Mouse (Mus musculus) megakaryocyte-erythroid progenitor cell, adult 5-6 weeks (primary cell): ENCODE measurements at regions not wholly inside any gene's neighbourhood (a gene's known extent, or its start where the extent isn't known, plus 50 kb on each side); places are given as distances from the start of the nearest gene placed in this dataset.

ENCODE experiments used
- ATAC-seq: replicated peaks from 2 replicates; pipeline ENCODE4 v1.8.0; 2016; ENCODE audit warnings: mild to moderate bottlenecking, inconsistent platforms; ENCODE audit not compliant: severe bottlenecking, poor library complexity, low FRiP score, low TSS enrichment

DNA sequence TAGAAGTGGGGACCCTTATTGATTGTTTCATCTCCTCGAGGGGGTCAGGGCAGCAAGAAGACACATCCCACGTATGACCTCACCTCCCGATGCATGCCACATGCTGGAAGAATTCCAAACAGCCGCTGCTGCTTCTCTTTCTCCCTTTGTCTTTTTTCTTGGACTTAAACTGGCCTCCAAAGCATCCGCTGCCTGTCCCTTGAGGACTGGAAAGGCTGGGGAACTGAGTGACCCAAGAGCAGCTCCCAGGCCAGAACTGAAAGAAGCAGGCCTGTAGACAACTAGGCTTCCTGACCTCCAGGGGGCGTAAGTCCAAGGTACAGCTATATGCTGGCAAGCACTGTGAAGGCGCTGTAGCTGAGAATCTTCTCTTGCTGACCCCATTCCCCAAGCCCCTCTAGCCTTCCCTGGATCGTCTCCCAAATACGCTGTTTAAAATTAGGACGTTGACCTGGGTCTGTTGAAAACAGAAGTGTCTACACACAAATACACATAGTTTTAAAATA is 219.8 kb upstream of the Mocs1 start:
- ATAC-seq, result no peak

DNA sequence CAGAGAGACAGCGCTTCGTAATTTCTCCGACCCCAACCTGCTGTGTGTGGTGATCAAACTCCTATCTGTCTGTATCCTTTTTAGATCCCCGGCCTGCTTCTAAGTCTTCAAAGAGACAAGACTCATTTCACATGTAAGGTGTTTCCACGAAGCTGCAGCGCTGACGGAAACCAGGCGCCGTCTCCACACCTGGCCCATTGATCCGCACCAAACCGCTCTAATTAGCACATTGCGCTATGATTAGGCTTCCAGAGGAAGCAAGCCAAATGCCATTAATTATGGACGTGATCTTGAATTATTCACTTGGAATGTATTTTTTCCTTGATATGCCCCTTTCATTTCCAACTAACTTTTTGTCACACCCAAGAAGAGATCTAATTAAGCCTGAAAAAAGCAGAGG is 215.2 kb upstream of the Mocs1 start:
- ATAC-seq, result no peak

DNA sequence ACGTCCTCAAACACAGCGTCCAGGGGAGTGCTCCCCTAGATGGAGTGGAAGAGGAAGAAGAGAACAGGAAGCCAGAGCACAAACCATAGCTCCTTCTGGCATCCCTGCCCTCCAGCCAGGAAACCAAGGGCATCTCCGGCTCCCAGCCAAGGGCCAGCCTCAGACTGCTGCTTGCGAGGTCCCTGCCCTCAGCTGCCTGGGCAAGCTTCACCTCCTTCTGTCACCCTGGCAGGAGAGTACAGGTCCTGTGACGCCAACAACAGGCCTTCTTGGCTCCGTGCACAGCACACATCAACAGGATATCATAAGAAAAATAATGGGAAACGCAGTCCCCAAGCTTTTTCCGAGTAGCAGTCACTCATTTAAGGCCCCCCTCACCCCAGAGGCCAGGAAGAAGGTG is 212.9 kb upstream of the Mocs1 start:
- no peak for ATAC-seq

DNA sequence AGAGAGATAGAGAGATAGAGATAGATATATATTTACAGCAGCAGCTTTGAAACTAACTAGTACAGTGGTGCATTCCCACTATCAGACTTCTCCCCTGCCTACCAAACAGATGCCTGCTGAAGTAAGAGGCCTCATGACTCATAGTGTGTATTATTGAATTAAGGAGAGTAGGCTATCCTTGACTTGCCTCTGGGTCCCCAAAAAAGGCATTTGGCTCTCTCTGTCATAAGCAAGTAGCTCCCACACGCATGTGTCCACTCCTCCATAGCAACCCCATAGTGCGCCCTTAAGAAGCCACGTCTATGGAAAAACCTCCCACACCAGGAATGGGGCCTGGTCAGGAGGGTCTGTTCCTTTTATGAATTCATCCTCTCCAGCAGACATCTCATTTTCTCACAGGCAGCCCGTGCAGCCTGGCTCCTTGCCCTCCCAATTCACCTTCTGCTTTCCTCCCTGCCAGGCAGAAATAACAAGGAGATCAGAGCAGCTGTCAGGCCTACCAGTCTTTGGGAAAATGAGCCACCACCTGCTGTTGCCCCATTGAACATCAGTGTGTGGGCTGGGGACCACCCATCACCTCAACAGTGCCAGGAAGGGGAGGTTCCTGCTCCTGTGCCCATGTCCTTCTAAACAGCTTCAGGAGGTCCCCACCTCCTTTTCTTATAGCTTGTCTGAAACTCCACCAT is 208.5 kb upstream of the Mocs1 start:
- ATAC-seq, result no peak

DNA sequence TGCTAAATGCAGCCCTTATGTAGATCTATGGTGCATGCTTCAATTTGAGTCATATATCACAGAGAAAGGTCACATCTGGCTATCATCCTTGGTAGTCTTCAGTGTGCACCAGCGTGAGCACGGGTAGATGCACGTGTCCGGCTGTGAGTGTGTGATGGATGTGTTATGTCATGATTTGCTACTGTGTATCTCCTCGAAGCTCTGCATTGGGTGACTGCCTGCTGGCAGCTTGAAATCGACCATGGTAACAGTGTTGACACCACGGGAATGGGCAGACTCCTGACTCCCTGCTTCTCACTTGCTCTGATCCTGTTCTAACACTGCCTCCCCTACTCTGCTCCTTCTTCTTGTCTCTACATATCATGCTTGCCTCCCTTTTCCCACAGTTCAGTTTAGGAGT is 204.9 kb upstream of the Mocs1 start:
- no peak for ATAC-seq

DNA sequence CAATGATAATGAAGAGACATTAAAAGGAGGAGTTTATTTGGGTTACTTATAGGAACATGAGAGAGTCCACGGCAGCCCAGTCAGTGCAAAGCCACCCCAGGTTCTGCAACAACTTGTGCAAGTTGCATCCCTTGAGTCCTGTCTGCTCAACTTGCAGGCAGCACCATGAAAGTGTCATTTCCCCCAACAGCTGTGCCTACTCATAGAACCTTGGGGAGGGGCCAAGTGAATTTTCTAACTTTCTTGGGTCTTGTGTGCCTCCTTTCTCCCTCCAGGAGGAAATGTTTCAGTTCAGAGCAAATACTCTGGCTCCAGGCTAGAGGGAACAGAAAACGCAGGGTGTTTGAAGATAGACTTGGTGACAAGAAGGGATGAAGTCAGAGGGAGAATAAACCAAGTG is 204.5 kb upstream of the Mocs1 start:
- ATAC-seq, result no peak

DNA sequence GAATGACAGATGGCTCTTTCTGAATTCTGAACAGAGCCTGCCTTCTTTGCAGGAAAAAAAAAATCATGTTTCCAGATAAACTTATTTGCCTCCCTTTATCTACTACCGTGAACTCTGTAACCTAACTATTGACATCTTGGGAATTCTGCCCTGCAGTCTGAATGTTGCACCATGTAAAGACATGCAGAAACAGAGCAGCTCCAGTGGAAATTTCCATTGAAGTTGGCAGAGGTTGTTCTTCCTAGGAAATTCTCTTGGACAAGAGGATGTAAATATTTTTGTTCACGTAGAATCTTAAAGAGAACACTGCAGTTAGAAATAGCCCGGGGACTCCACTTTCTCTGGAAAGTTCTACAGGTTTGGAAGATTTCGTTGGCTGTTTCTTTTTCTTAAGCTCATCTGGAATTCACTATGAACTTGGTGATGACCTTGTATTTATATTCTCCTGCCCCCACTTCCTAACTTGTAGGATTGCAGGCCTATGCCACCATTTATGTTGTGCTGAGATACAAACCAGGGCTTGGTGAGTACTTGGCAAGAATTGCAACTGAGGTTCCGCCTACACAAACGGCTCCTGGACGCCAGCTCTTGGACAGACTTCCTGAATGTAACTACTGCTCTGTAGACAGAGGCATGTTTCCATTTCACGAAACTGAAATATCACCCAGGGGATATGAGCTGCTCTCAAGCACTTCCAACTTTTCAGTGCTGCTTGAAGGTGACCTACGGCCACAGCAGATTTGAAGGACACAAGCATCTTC is 202.7 kb upstream of the Mocs1 start:
- no peak for ATAC-seq

DNA sequence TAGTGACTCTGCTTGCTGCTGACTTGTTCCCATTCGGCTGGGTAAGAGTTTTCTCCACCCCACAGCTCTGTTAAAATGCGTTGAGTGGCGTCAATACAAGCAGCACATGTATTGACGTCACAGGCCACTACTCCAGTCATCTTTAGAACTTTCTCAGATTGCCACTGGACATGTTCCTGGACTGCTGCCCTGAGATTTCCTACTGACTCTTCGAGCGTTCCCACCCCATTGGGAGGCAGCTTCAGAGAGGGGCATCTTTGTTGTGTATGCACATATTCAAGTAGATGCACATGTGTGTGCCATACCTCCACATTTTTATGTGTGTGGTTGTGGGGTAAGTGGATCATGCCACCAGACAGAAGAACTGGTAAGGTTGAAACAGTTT is 202.2 kb upstream of the Mocs1 start:
- no peak for ATAC-seq

DNA sequence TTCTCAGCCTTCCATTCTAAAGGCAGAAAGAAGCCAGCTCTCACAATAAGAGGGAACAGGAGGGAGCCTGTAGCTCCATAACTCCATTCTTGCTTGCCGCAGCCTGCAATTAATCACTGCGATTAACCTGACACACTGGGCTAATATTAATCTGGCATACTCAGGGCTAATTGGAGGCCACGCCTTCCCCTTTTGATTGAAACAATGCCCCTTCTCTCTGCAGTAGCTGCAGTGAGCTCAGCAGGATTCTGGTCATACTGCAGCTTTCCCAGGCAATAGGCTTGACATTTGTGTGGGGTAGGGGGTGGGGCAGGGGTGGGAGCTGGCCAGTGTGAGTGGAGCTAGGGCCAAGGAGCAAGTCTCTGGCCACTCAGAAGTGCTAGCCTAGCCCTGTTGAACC is 196.9 kb upstream of the Mocs1 start:
- ATAC-seq, result no peak

DNA sequence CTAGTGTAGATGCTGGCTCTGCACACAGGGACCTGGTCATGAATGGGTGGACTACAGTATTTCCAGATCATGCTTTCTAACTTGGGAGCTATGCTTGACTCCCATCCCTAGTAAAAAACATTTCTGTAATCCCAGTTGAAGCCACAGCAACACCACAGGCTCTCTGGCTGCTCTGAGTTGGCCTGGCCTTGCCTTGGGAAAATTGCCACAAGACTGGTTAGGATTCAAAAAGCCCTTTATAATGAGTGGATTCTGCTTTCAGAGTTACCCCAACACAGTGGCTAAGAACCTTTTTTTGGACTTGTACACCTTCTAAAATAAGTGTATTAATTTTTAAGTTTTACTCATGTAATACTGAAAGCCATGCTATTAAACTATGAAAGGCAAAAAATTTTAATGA is 188.1 kb upstream of the Mocs1 start:
- ATAC-seq, result no peak

DNA sequence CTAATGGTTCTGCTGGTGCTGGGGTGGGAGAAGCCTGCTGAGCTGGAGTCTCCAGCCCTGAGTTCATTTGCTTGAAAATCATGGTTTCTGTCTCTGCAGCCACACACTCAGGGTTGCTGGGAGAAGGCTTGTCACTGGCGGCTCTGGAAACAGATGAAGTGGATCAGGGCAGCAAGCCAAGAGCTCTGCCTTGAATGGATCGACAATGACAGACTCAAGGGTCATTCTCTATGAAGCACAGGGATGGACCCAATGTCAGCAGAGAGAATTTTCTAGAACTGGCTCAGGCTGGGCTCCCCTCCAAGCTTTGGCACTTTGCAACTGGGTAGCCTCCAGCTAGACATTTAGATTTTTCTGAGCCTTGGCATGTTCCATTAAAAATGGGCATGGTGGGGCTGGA is 184.7 kb upstream of the Mocs1 start:
- ATAC-seq, result no peak

DNA sequence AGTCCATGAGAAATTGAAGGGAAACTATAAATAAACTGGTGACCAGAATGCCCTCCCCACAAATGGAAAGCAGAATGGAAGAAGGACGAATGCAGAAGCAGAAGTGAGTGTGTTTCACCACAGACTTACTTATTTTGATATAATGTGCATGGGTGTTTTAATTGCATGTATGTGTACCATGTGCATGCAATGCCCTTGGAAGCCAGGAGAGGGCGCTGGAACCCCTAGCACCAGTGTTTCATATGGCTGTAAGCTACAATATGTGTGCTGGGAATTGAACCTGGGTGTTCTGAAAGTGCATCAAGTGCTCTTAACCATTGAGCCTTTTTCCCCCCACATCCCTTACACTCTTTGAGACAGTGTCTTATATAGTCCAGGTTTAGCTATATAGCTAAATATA is 183.1 kb upstream of the Mocs1 start:
- ATAC-seq, result no peak

DNA sequence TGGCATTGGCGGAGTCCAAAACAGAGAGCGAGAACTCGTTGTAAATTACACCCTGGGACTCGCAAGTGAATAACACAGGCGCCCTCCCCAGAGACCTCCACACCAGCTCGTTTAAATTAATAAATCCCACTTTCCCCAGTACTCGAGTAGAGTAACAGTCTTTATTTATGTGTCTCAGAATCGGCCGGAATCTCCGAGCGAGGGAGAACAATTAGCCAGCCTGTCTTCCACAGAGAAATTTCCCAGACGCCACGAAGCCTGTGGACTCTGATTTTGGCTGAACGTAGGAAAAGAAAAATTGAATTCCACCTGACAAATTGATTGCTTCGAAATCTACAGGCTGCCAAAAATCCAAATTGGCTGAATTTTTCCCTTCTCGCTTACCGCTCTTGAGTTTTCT is 180.9 kb upstream of the Mocs1 start:
- ATAC-seq, result no peak

DNA sequence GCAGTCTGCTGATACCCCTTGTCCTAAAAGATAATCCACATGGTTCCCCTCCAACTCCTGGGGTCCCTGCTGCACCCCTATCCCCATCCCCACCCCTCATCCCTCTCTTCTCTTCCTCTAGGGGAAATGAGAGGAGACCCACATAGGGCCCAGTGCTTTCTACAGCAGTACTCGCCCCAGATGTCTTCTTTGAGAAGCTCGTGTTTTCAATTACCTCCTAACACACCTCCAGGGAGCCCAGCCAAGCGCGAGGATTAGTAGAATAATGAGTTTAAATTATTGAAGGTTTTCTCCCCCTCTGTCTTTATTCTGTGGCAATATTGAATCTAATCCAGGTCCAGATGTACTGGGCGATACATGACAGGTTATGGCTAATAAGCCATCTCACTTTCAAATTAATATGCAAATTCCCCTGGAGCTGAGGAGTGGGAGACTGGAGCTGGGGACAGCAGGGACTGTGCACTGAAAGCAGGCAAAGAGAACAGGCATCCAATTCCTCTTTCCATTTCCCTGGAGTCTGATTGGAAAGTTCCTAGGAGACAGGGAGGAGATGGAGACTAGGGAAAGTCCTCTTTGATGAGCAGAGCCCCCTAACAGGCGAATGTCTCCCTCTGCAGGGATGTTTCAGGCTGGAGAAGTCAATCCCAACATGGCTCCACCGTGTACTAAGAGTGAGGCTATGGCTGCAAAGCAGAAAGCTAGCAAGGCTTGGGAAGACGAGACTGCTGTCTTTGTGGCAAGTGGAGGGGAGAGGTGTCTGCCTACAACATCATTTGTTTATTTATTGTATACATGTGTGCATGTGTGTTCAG is 177.2 kb upstream of the Mocs1 start:
- no peak for ATAC-seq

DNA sequence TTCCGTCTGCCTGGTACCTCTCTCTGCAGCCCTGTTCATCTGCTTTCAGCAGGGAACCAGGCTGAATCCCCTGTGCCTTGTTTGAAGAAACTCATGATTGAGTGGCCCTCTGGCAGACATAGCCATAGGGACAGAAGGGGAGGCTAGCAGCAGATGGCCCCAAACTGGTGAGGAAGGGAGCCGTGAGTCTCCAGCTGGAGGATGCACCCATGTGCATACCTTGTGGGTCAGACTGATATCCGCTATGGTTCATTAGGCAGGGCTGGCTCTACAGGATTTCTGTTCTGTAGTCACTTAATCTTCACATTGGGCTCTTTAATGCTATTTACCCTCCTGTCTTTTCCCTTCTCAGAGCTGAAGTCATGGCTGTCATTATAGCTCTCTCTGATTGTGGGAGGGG is 175.9 kb upstream of the Mocs1 start:
- no peak for ATAC-seq

DNA sequence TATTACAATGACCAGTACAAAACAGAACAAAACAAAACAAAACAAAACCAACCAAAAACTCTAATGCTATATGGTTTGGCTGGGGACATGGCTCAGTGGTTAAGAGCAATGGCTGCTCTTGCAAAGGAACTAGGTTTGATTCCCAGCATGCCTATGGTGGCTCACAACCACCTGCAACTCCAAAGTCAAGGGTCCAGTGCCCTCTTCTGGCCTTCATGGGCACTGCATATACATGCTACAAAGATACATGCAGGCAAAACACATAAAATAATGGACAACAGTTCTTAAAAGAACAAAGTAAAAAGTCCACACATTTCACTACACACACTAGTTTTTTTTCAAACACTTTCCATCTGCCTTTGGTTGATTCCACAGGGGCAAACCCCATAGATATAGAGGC is 169.7 kb upstream of the Mocs1 start:
- ATAC-seq, result no peak

DNA sequence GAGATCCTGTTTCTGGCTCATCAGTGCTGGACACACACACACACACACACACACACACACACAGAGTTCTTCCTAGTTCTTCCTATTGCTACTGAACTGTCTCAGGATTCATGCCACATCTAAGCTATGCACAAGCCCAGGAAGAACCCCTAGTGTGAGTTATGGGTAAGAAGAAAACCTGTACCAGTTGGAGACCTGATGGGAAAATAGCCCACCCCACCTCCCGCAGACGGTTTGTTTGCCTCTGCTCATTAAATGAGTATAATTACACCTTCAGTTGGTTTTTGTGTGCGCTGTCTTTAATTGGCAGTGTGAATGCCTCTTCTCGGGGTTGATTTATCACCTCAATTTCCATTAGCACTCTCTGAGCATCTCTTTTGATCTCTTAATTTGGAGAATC is 165.8 kb upstream of the Mocs1 start:
- ATAC-seq, result no peak

DNA sequence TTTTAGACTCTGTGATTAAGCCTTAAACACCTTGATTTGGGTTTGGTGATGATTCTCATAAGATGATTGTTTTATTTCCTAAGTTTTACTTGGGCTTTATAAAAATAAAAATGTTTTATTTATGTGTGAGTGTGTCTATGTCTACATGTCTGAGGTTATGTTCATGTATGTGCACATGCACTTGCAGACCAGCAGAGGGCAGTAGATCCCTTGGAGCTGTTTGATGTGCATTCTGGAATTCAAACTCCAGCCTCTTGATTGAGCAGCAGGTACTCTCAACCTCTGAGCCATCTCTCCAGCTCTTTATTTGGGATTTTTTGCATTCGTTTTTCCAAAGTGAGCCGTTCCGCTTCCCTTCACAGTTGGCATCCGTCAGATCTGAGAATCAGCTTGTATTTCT is 161.8 kb upstream of the Mocs1 start:
- ATAC-seq, result no peak

DNA sequence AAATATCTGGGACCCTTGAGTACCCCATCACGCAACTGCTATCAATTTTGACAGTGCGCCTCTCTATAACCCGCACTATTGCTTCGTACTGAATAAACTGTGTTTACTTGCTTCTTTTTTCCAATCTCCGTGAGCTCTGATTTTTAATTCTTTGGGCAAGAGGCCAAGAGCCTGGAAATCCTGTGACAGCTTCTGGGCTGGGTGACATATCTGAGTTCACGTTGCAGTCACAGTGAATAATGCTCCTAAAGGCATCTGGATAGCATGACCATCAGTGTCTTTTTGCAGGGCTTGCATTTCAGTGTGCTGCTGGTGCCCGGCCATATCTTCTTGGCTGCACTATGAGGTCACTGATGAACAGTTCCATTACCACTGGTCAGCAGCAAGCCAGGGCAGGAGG is 158.2 kb upstream of the Mocs1 start:
- no peak for ATAC-seq

DNA sequence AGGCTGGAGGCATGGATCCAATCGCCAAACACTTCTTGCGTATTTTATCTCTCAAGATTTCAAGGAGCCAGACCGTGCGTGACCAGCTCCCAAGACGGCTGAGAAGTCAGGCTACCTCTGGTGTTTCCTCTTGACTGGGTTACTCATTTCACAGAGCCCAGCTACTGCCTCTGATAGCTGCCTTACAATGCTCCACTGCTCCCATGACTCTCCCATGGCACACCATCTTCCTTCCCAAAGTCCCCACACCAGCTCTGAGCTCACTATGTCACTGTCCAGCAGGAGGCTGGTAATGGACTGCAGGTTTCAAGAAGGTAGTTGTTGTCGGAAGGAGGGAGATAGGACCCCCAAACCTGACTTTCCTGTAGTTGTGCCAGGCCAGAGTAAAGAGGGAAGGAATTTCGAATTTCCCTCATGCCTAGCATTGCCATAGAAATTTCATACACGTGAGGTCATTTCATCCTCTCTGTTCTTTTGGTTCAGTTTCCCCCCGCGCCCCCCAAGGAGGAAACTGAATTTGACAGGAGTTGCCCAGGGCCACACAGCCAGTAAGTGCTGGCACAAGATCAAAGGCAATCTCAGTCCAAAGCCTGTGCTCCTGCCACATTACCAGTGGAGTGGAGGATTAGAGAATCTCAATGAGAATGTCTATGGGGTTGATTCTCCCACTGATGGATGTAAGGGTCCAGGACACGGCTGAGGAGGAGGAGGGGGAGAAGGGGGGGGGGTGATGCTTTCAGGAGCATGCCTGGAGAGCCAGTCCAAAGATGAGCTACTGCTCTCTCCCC is 155.3 kb upstream of the Mocs1 start:
- no peak for ATAC-seq
